Mouse (Mus musculus): ENCODE data around the gene Hoxc11.

The Hoxc11 gene

GRCm38 (mm10) chr15:103002156-103002555 is 47.9 kb downstream of the Hoxc11 start:
- peak; percentile 67 for DNase-seq (ENCODE audit: extremely low read depth, insufficient read length, low spot score)

GRCm38 (mm10) chr15:103002821-103003448 is 48.7 kb downstream of the Hoxc11 start:
- peak; percentile 62 for DNase-seq (ENCODE audit: extremely low read depth, insufficient read length, low spot score)

- peak; percentile 61 for DNase-seq (ENCODE audit: extremely low read depth, insufficient read length, low spot score)
Measured at GRCm38 (mm10) chr15:103005308-103005707, 51.1 kb downstream of the Hoxc11 start.

GRCm38 (mm10) chr15:103005797-103006196 is 51.6 kb downstream of the Hoxc11 start:
- no peak for DNase-seq (ENCODE audit: extremely low read depth, insufficient read length, low spot score)

- DNase-seq (ENCODE audit: extremely low read depth, insufficient read length, low spot score): no peak
Measured at GRCm38 (mm10) chr15:103006326-103006725, 52.1 kb downstream of the Hoxc11 start.

Data from 3134 (cell line).